Mouse (Mus musculus): ENCODE data around the gene Anpep. TPM values are rescaled to one million over a fixed set of nuclear protein-coding genes. Genes with fewer than 3 reads are reported as not detected.
"Not testable (repeated sequence)": the region's sequence is repeated elsewhere in the genome, so short reads cannot be mapped to it uniquely, and the experiment has no call there.

Anpep gene
- polyA plus RNA-seq, 1 experiment from 2014 or later: 4.3 TPM

GRCm38 (mm10) chr7:79798606-79799005, 62.3 kb downstream of the Anpep start:
- Histone ChIP-seq H3K4me3 (no peak overlapping the region), H3K36me3 (no peaks in the 10 kb centered on the region), H3K4me1 (replicated peaks) (peaks cover 17% of the 10 kb centered on the region), H3K9me3 (no peaks in the 10 kb centered on the region), H3K27me3 (ENCODE audit: insufficient read depth, poor library complexity, severe bottlenecking) (peaks cover 53% of the 10 kb centered on the region), H3K27ac (no peak overlapping the region)
- WGBS: 35% methylated on average over 5 of the region's 5 CpGs
- DNase-seq (ENCODE audit: low spot score): no peak

- Histone ChIP-seq H3K36me3 (no peaks in the 10 kb centered on the region), H3K9me3 (no peaks in the 10 kb centered on the region), H3K4me3 (peak within 1 kb of the TSS; percentile 46), H3K4me1 (replicated peaks) (peaks cover 44% of the 10 kb centered on the region), H3K27ac (peak within 1 kb of the TSS; percentile 30), H3K27me3 (ENCODE audit: insufficient read depth, poor library complexity, severe bottlenecking) (peaks cover 89% of the 10 kb centered on the region)
- 74% methylated on average over 6 of the region's 6 CpGs for WGBS
- no peak for DNase-seq (ENCODE audit: low spot score)
These were observed 67.2 kb downstream of the Anpep start, which contains the start of gene Mesp1 for GRCm38 (mm10) chr7:79793688-79794087. TSS of gene Mesp1 (minus strand) at chr7:79793788.

- Histone ChIP-seq H3K36me3 (no peaks in the 10 kb centered on the region), H3K27ac (peak overlapping the region; percentile 30), H3K27me3 (ENCODE audit: insufficient read depth, poor library complexity, severe bottlenecking) (peaks cover 90% of the 10 kb centered on the region), H3K4me3 (peak overlapping the region; percentile 46), H3K4me1 (replicated peaks) (peaks cover 41% of the 10 kb centered on the region), H3K9me3 (no peaks in the 10 kb centered on the region)
- DNase-seq (ENCODE audit: low spot score): peak; percentile 63
- 1% methylated on average over 80 of the region's 80 CpGs for WGBS
These were observed 68.0 kb downstream of the Anpep start for GRCm38 (mm10) chr7:79792635-79793421.

GRCm38 (mm10) chr7:79789812-79790211, 71.0 kb downstream of the Anpep start:
- Histone ChIP-seq H3K27me3 (ENCODE audit: insufficient read depth, poor library complexity, severe bottlenecking) (peaks cover 79% of the 10 kb centered on the region), H3K4me1 (replicated peaks) (peaks cover 32% of the 10 kb centered on the region)
- 25% methylated on average over 2 of the region's 2 CpGs for WGBS
- DNase-seq (ENCODE audit: low spot score); H3K9me3 ChIP-seq; H3K36me3 ChIP-seq; H3K4me3 ChIP-seq; H3K27ac ChIP-seq: not testable (repeated sequence)

- 24% methylated on average over 6 of the region's 6 CpGs for WGBS
- Histone ChIP-seq H3K36me3 (no peaks in the 10 kb centered on the region), H3K9me3 (no peaks in the 10 kb centered on the region), H3K27ac (no peak overlapping the region), H3K4me1 (replicated peaks) (peaks cover 17% of the 10 kb centered on the region), H3K4me3 (no peak overlapping the region), H3K27me3 (ENCODE audit: insufficient read depth, poor library complexity, severe bottlenecking) (peaks cover 44% of the 10 kb centered on the region)
- DNase-seq (ENCODE audit: low spot score): peak; percentile 65
These were observed 74.6 kb downstream of the Anpep start for GRCm38 (mm10) chr7:79786295-79786694.

- Histone ChIP-seq H3K36me3 (no peaks in the 10 kb centered on the region), H3K27me3 (ENCODE audit: insufficient read depth, poor library complexity, severe bottlenecking) (peaks cover 11% of the 10 kb centered on the region), H3K4me1 (replicated peaks) (peaks cover 12% of the 10 kb centered on the region; the same call in 1 of the 2 replicates), H3K9me3 (no peaks in the 10 kb centered on the region), H3K4me3 (no peak overlapping the region), H3K27ac (no peak overlapping the region)
- 78% methylated on average over 2 of the region's 2 CpGs for WGBS
- DNase-seq (ENCODE audit: low spot score): no peak
These were observed 78.4 kb downstream of the Anpep start for GRCm38 (mm10) chr7:79782516-79782855.

GRCm38 (mm10) chr7:79781826-79782515, 78.9 kb downstream of the Anpep start:
- H3K4me3 ChIP-seq: no peak overlapping the region
- peaks cover 6% of the 10 kb centered on the region for H3K27me3 ChIP-seq (ENCODE audit: insufficient read depth, poor library complexity, severe bottlenecking)
- WGBS: 78% methylated on average over 11 of the region's 11 CpGs
- H3K4me1 ChIP-seq (replicated peaks): peaks cover 12% of the 10 kb centered on the region; the same call in 1 of the 2 replicates
- no peak overlapping the region for H3K27ac ChIP-seq
- no peaks in the 10 kb centered on the region for H3K36me3 ChIP-seq
- DNase-seq (ENCODE audit: low spot score): no peak
- H3K9me3 ChIP-seq: no peaks in the 10 kb centered on the region

GRCm38 (mm10) chr7:79780647-79781626, 79.9 kb downstream of the Anpep start:
- WGBS: 29% methylated on average over 16 of the region's 16 CpGs
- peak; percentile 81 for DNase-seq (ENCODE audit: low spot score)
- no peaks in the 10 kb centered on the region for H3K27me3 ChIP-seq (ENCODE audit: insufficient read depth, poor library complexity, severe bottlenecking)
- H3K9me3 ChIP-seq: no peaks in the 10 kb centered on the region
- no peaks in the 10 kb centered on the region for H3K36me3 ChIP-seq
- peak overlapping the region; percentile 16 for H3K4me3 ChIP-seq
- no peak overlapping the region for H3K27ac ChIP-seq
- peaks cover 12% of the 10 kb centered on the region; the same call in 1 of the 2 replicates for H3K4me1 ChIP-seq (replicated peaks)

Other genes with a start within 250 kb of the Anpep start
- 0.12 and 0.67 TPM in 2 replicates for gene Rhcg, start 243.4 kb downstream of the Anpep start, polyA plus RNA-seq (2016; fragmentation: Nextera tagmentation; extraction: Ambion mirVana)
- gene Ticrr, start 200.9 kb downstream of the Anpep start, polyA plus RNA-seq (2016; fragmentation: Nextera tagmentation; extraction: Ambion mirVana): 16.1 and 16.5 TPM in 2 replicates
- 5.2 and 5.9 TPM in 2 replicates for gene Kif7, start 145.3 kb downstream of the Anpep start, polyA plus RNA-seq (2016; fragmentation: Nextera tagmentation; extraction: Ambion mirVana)
- gene Plin1, start 128.2 kb downstream of the Anpep start, polyA plus RNA-seq (2016; fragmentation: Nextera tagmentation; extraction: Ambion mirVana): not detected in 2 replicates
- gene Pex11a, start 117.9 kb downstream of the Anpep start, polyA plus RNA-seq (2016; fragmentation: Nextera tagmentation; extraction: Ambion mirVana): 8.0 and 8.3 TPM in 2 replicates
- gene Wdr93, start 117.9 kb downstream of the Anpep start, polyA plus RNA-seq (2016; fragmentation: Nextera tagmentation; extraction: Ambion mirVana): 0.47 and 0.52 TPM in 2 replicates
- gene Mesp1, start 67.3 kb downstream of the Anpep start, polyA plus RNA-seq (2016; fragmentation: Nextera tagmentation; extraction: Ambion mirVana): 0.12 TPM in 1 of 2 replicates, not detected in the other
- 0.37 and 0.55 TPM in 2 replicates for gene Mesp2, start 50.3 kb downstream of the Anpep start, polyA plus RNA-seq (2016; fragmentation: Nextera tagmentation; extraction: Ambion mirVana)
- gene Ap3s2, start 59.6 kb upstream of the Anpep start, polyA plus RNA-seq (2016; fragmentation: Nextera tagmentation; extraction: Ambion mirVana): 47.0 and 54.6 TPM in 2 replicates
- gene Arpin, start 74.3 kb upstream of the Anpep start, polyA plus RNA-seq (2016; fragmentation: Nextera tagmentation; extraction: Ambion mirVana): 23.3 and 24.7 TPM in 2 replicates
- 37.5 and 39.3 TPM in 2 replicates for gene Zfp710, start 163.8 kb upstream of the Anpep start, polyA plus RNA-seq (2016; fragmentation: Nextera tagmentation; extraction: Ambion mirVana)

Measured in hindbrain, embryonic 10.5 days (tissue).